Mouse (Mus musculus): ENCODE measurements around the gene H2-K1.
"Not testable (repeated sequence)": the region's sequence is repeated elsewhere in the genome, so short reads cannot be mapped to it uniquely, and the experiment has no call there.

H2-K1 gene

DNA sequence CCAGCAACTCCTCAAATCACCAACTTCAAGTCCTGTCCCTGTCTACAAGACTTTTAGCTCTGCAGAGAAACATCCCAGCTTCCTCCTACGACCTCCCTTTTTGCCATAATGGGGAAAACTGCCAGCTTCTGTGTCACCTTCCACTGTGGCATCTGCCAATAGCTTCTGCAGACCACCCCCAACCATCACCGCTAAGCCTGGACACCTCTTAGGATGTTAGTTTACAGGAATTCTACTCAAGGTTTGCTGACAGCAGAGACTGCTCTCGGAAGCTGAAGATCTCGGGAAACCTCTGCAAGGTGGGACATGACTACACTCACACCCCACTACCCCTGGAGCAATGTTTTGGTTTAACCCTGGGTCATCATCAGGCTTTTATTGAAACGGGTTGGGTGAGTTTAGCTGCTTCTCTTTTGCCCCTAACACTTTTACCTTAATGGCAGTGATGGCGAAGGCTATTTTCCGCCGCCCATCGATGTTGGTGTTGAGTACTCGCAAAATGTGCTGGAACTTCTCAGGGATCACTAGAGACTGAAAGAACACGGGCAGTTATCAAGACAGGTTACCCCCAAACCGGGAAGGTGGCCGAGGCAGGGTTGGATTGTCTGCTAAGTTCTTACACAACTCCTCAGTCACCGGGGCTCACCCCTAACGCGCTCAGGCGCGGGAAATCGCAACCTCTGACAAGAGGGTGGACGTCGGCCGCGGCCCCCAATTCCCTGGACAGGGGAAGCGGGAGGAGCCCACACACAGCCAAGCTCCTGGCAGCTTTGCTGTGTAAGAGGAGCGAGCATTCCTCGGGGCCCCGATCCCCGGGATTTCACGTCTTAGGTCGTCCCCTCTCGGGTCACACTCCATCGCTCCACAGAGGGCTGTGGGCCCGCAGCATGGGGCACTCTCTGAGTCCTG lies 45.2 kb downstream of the H2-K1 start:
- peak; percentile 8; the same call in 1 of the 2 replicates for ATAC-seq (ENCODE audit: low TSS enrichment)

DNA sequence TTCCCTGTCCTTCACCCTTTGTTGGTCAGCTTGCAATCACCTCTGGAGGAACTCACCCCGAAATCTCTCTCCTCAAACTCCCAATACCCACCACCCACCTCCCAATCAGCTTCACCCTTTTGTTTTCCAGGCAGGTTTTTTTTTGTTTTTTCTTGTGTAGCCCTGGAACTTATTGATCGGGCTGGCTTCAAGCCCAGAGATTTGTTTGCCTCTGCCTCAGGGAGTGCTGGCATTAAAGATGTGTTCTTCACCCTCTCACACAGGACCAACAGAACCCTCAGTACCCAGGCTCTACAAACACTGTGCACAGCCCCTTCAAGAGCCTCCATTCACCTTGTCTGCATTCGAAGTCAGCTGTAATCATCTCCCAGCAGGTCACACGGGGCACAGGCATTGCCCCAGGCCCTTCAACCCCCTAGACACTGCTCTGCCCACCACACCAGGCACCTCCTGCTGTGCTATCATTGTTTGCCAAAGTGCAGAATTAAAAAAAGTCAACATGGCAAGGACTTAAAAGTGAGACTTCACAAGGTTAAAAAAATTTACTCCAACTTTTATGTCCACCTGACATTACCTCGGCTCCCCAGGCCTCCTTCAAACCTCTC lies 46.1 kb downstream of the H2-K1 start:
- no peak for ATAC-seq (ENCODE audit: low TSS enrichment)

DNA sequence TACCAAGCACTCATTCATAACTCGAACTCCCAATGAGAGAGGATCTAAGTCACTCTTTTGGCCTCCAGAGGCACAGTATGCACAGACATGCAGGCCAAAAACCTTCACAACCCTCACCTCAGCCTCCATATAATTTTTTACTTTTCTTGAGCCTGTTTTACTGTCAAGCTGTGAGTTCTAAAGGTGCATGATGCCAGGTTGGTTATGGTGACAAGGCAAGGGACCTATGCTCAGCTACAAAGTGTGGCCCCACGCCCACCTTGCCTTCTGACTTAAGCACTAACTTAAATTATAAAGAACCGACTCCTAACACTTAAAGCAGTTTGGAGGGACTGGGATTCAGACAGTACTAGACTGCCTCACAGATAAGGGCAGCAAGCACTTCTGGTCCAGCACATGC lies 46.8 kb downstream of the H2-K1 start:
- ATAC-seq (ENCODE audit: low TSS enrichment): no peak

DNA sequence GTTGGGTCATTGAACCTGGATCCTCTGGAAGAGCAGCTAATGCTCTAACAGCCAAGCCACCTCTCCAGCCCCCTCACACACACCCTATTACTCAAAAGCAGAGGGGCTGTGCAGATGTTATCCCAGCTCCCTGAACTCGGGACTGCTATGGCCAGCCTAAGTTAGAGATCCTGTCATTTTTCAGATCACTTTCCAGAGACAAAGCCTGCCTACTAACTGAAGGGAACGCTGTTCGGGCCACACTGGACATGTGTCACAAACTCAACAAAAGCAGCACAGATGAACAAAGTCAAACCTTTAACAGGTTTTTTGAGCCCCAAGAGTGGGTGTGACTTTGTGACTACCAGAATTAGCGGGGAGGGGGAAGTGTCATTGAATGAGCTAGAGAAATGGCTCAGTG lies 47.3 kb downstream of the H2-K1 start:
- ATAC-seq (ENCODE audit: low TSS enrichment): no peak

DNA sequence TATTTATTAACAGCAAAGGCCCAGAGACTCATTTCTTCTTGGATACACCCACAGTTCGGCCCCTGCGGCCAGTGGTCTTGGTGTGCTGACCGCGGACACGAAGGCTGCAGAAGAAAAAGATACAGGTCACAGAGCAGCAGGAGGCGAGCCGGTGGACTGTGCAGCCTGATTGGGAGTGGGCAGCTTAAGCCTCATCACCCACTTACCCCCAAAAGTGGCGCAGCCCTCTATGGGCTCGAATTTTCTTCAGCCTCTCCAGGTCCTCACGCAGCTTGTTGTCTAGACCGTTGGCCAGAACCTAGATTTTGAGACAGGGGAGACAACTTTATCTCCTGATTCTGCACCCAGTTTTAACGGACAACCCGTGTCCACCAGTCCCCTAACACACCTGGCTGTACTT lies 48.1 kb downstream of the H2-K1 start:
- ATAC-seq (ENCODE audit: low TSS enrichment): not testable (repeated sequence)

DNA sequence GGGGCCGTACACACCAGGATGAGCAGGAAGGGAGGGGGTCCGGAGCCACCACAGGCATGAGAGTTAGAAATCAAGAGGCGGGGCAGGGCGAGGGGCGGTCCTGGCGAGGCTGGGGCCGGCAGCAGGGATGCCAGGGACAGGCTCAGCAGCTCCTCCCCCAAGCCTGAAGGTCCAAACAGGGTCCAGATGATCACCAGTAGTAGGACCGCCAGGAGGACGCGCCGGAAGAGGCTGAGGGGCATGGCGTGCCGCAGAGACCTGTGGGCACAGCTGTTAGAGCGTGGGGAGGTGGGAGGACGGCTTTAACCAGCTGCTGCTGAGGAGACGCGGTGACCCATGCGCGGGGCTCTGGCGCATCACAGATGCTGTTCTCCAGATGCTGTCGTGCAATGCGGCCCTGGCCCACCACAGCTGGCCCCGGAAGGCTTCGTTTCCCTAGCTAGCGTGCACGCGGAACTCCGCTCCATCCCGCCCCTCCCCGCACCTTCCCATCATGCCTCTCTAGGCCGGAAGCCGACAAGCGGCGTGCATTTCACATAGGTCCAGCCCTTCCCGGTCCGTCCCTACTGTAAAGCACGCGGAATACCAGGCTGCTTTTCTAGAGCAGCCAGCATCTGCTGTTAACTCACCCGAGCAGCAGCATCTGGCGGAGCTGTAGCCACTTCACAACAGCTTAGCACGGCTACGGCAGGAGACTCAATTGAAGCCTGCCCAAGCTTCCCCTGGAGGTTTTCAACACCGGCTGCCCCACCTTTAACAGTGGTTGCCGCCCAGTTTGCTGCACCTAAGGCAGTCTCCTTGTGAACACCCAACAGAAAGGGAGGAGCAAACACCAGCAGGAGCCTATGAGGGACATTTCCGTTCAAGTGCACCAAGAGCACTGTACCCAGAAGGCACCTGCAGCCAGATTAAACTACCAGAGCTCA lies 48.9 kb downstream of the H2-K1 start, which contains the start of gene B3galt4:
Gene B3galt4 (minus strand): TSS at position 468 of the 926 bp plus-strand sequence.
- ATAC-seq (ENCODE audit: low TSS enrichment): peak; percentile 62

DNA sequence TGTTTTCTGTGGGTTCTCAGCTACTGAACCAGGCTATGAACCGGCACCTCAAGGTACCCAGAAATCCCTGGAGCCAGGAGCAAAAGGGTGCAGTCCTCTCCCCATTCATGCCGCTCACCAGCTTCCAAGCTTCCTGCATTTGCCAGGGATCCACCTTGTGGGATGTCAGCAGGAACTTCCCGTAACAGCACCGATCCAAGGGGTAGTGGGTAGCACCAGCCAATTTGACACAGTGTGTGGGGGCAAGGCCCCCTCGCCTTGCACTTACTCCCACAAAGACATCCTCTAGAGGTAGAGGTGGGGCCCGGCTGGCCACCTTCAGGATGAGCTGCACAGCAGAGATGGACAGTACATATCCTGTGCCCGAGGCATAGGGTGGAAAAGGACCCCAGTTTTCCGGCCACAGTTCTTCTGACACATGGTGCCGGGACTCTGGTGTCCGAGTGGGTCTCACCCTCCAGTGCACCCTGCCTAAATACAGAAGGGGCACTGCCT lies 50.0 kb downstream of the H2-K1 start:
- no peak for ATAC-seq (ENCODE audit: low TSS enrichment)

DNA sequence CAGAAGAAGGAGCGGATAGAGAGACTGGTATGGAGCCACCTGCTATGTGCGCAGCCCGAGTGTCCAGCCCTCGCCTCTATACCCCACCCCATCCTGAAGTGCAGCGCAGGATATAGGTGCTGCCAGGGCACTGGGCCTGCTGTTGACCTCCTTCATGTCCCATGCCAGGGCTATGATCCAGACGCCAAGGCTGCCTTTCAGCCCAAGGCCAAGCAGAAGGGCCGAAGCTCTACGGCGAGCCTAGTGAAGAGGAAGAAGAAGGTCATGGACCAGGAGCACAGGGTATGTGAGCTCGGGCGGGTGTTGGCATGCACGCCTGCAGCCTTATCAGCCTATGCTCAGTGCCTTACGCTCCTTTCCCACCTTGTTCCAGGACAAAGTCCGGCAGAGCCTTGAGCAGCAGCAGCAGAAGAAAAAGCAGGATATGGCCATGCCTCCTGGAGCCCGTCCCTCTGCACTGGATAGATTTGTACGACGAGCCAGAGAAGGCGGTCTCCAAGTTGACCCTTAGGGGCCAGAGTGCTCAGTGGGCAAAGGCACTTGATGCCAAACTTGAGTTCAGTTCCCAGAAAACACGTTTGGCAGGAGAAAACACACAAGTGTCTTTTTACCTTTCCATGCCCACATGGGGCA lies 51.1 kb downstream of the H2-K1 start:
- ATAC-seq (ENCODE audit: low TSS enrichment): no peak

DNA sequence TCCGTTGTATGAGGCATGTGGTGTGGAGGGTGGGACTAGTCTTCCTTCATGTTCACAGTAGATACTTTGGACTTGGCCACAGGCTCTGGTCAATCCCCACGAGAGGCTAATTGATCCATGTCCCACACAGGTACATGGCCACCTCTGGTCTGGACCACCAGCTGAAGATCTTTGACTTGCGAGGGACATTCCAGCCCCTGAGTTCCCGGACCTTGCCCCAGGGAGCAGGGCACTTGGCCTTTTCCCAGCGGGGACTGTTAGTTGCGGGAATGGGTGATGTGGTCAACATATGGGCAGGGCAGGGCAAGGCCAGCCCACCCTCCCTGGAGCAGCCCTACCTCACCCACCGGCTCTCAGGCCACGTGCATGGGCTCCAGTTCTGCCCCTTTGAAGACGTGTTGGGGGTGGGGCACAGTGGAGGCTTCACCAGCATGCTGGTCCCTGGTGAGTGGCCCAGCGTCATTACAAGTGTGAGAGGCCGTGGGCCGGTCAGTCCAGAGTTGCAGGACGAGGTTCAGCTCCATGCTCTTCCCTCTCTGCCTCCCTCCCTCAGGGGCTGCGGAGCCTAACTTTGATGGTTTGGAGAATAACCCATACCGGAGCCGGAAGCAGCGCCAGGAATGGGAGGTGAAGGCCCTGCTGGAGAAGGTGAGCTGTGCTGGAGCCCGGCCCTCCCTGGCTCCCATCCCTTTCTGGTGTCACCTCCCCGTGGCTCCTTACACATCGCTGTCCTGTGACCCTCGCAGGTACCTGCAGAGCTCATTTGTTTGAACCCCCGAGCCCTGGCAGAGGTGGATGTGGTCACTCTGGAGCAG lies 51.9 kb downstream of the H2-K1 start:
- no peak for ATAC-seq (ENCODE audit: low TSS enrichment)

DNA sequence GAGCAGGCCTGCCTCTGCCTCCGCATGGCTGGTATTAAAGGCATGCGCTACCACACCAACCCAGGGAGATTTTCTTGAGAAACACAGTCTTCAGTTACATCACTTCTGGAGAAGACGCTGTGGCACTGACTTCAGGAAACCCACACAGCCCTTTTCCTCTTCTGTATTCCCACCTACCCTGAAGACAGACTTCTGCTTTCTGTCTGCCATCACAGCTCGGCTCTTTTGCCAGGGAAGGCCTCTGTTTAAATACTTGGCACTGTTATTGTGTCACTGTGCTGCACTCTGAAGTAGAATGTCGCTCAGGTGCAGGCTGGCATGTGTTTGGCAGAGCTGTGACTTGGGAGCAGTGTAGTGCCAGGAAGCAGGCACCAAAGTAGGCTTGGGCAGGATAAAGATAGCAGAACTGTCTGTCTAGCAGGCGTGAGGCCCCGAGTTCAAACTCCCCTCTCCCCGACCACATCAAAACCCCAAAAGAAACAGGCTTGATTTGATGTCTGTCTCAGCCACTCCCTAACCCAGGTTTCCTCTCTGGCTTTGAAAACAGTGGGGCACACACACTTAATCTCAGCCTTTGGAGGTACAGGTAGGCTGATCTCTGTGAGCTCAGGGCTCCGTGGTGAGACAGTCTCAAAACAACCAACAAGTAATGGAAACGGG lies 52.6 kb downstream of the H2-K1 start:
- peak; percentile 35 for ATAC-seq (ENCODE audit: low TSS enrichment)
